Comparison of ENCODE assay signal across 1 mouse cellular context in genomic region chr13:55592512-55593253, GRCm38 (mm10).
TF ChIP-seq lines count a peak whose summit lies in the region.

No protein-coding gene starts in this region.

TF ChIP-seq in CH12.LX, 34 proteins besides CTCF, POLR2A, EP300 and RAD21 (continued from another document):
- TF ChIP-seq ZC3H11A (IDR thresholded peaks at IDR 0.05; ENCODE audit: low read depth, low read length) = no peak
- peak; percentile 72 for TF ChIP-seq MEF2A (IDR thresholded peaks at IDR 0.05; ENCODE audit: borderline replicate concordance, low read depth, low read length)
- TF ChIP-seq SMC3 (IDR thresholded peaks at IDR 0.05; ENCODE audit: low read depth, low read length) = no peak
- TF ChIP-seq JUND (conservative IDR thresholded peaks at IDR 0.05; ENCODE audit: low read depth, low read length) = no peak
- TF ChIP-seq MAZ (IDR thresholded peaks at IDR 0.05; ENCODE audit: low read depth, low read length) = 0 out of 2 replicates have a peak, but pooled peaks have one; percentile 10
- peak; percentile 94; the same call in 1 of the 2 replicates for TF ChIP-seq KAT2A (IDR thresholded peaks at IDR 0.05; ENCODE audit: insufficient replicate concordance, low read length)
- TF ChIP-seq USF2 (conservative IDR thresholded peaks at IDR 0.05; ENCODE audit: low read depth, low read length) = no peak
- no peak; the same call in 1 of the 2 replicates for TF ChIP-seq RCOR1 (conservative IDR thresholded peaks at IDR 0.05; ENCODE audit: low read depth, low read length)
- TF ChIP-seq ZMIZ1 (IDR thresholded peaks at IDR 0.05; ENCODE audit: low read depth, low read length) = peak; percentile 90
- peak; percentile 75 for TF ChIP-seq ELF1 (IDR thresholded peaks at IDR 0.05; ENCODE audit: low read depth, low read length)
- TF ChIP-seq MXI1 (IDR thresholded peaks at IDR 0.05; ENCODE audit: low read depth, low read length) = peak; percentile 73; the same call in 1 of the 2 replicates
- TF ChIP-seq SIN3A (IDR thresholded peaks at IDR 0.05; ENCODE audit: low read length) = peak; percentile 61; the same call in 1 of the 2 replicates
- TF ChIP-seq UBTF (IDR thresholded peaks at IDR 0.05; ENCODE audit: low read depth, low read length) = no peak
- TF ChIP-seq MYC (IDR thresholded peaks at IDR 0.05; ENCODE audit: low read depth, low read length) = peak; percentile 84; the same call in 1 of the 2 replicates
- TF ChIP-seq PAX5 (IDR thresholded peaks at IDR 0.05; ENCODE audit: low read length) = no peak
- TF ChIP-seq CHD1 (IDR thresholded peaks at IDR 0.05; ENCODE audit: low read depth, low read length) = no peak
- peak; percentile 97 for TF ChIP-seq HCFC1 (IDR thresholded peaks at IDR 0.05; ENCODE audit: low read depth, low read length)
- TF ChIP-seq NRF1 (IDR thresholded peaks at IDR 0.05; ENCODE audit: low read depth, low read length) = peak; percentile 96
- TF ChIP-seq USF1 (IDR thresholded peaks at IDR 0.05; ENCODE audit: low read depth, low read length) = no peak
- TF ChIP-seq TCF12 (IDR thresholded peaks at IDR 0.05; ENCODE audit: low read depth, low read length) = peak; percentile 99
- TF ChIP-seq MAFK (IDR thresholded peaks at IDR 0.05; ENCODE audit: insufficient replicate concordance, low read length) = no peak
- TF ChIP-seq GABPA (IDR thresholded peaks at IDR 0.05; ENCODE audit: insufficient replicate concordance, low read depth, low read length) = peak; percentile 68; the same call in 1 of the 2 replicates
- TF ChIP-seq ETS1 (conservative IDR thresholded peaks at IDR 0.05; ENCODE audit: low read depth, low read length) = no peak
- TF ChIP-seq TBP (conservative IDR thresholded peaks at IDR 0.05; ENCODE audit: low read depth, low read length) = peak; percentile 89
- TF ChIP-seq JUN (IDR thresholded peaks at IDR 0.05; ENCODE audit: insufficient read depth, low read depth, low read length) = no peak
- no peak; the same call in 1 of the 2 replicates for TF ChIP-seq CHD2 (IDR thresholded peaks at IDR 0.05; ENCODE audit: low read length)
- peak; percentile 94 for TF ChIP-seq POLR2AphosphoS2 (IDR thresholded peaks at IDR 0.05; ENCODE audit: low read depth, low read length)
- peak; percentile 36; the same call in 1 of the 2 replicates for TF ChIP-seq IRF4 (IDR thresholded peaks at IDR 0.05; ENCODE audit: low read depth, low read length)
- 0 out of 2 replicates have a peak, but pooled peaks have one; percentile 25 for TF ChIP-seq BHLHE40 (IDR thresholded peaks at IDR 0.05; ENCODE audit: low read depth, low read length)
- no peak for TF ChIP-seq ZNF384 (IDR thresholded peaks at IDR 0.05; ENCODE audit: low read depth, low read length)
- TF ChIP-seq E2F4 (IDR thresholded peaks at IDR 0.05; ENCODE audit: insufficient replicate concordance, low read depth, low read length) = no peak
TF ChIP-seq in CH12.LX: peak in this region for 18.
